Mouse (Mus musculus) effector memory CD4-positive, alpha-beta T cell, adult 5 months (primary cell): ENCODE measurements around the gene Gabrg3. TPM values are rescaled to one million over a fixed set of nuclear protein-coding genes. Genes with fewer than 3 reads are reported as not detected.

Source experiments
- polyA plus RNA-seq: library from polyadenylated mRNA; unstranded; fragments of 100-300 nt; shearing (Covaris generic); gene quantifications from one replicate; pipeline ENCODE4 v1.2.1, GENCODE M21; 2017

The Gabrg3 gene
- 0.11 TPM for polyA plus RNA-seq

GRCm38 (mm10) chr7:57386517-57387340 is at the start of gene Gabrg3:
Gene Gabrg3 (minus strand): TSS chr7:57387188.

GRCm38 (mm10) chr7:57419392-57419791 is 32.4 kb upstream of the Gabrg3 start, which contains the start of gene Gabrb3:
Gene Gabrb3 (plus strand): TSS chr7:57419692.

Other genes starting within 250 kb of the Gabrg3 start
- gene Gabrb3, start 32.5 kb upstream of the Gabrg3 start, polyA plus RNA-seq = 0.09 TPM
- gene Gabra5, start 122.9 kb upstream of the Gabrg3 start, polyA plus RNA-seq = not detected